8 mouse cellular contexts compared by ENCODE assay signal in the genomic region with DNA sequence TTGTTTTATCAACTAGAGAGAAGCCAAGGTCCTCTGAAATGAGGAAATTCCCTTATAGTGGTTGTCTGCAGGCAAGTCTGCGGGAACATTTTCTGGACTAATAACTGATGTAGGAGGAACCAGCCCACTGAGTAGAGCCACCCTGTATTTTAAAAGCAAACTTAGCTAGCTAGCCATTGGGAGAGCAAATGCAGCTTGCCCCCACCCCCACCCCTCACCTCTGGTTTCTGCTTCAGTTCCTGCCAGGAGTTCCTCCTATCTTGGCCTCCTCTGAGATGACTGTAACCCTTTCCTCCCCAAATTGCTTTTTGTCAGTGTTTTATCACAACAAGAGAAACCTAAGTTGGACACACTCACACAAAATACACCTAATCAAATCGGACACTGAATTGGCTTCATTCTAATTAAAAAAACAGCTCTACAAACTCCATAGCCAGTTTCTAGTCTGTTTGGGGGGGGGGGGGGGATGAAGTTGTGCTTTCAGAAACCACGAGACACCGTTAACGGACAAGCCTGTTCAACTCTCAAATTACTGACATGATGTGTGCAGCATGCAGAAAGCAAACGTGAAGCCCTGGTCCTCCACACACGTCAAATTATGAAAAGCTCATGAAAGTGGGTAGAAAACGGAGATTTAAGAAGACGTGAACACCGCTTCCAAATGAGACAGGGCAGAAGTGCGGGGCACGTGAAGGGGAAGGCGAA. TPM values are rescaled to one million over a fixed set of nuclear protein-coding genes. Genes with fewer than 3 reads are reported as not detected.
DNase-seq lines count a peak whose midpoint lies in the region; ATAC-seq and TF ChIP-seq lines count a peak whose summit lies in the region.

No protein-coding gene starts in this region.

- H3K36me3 ChIP-seq in kidney, embryonic 16.5 days (ENCODE audit: insufficient read depth, low read length), result peaks cover 16% of the 10 kb centered on the region
- H3K36me3 ChIP-seq in G1E (replicated peaks), result peaks cover 39% of the 10 kb centered on the region
- peaks cover 13% of the 10 kb centered on the region for H3K36me3 ChIP-seq in myocyte (ENCODE audit: control insufficient read depth, insufficient read depth)

- peaks cover 12% of the 10 kb centered on the region for H3K4me1 ChIP-seq in kidney, embryonic 16.5 days (ENCODE audit: insufficient read depth, low read length)
- peaks cover 37% of the 10 kb centered on the region for H3K4me1 ChIP-seq in G1E (ENCODE audit: insufficient read depth, low read depth, low read length)

- TF ChIP-seq POLR2A in myocyte (IDR thresholded peaks at IDR 0.05; ENCODE audit: insufficient read length, low read depth), result no peak

- H3K4me2 ChIP-seq in kidney, embryonic 16.5 days (replicated peaks; ENCODE audit: low read depth, low read length), result peak overlapping the region; percentile 89
- peak overlapping the region; percentile 80 for H3K4me2 ChIP-seq in myocyte (ENCODE audit: low read depth)

- TF ChIP-seq CTCF in G1E (IDR thresholded peaks at IDR 0.05; ENCODE audit: low read depth, low read length), result no peak

- H3ac ChIP-seq in myocyte (ENCODE audit: control insufficient read depth, insufficient read length), result no peak overlapping the region

- peak overlapping the region; percentile 98 for H3K9ac ChIP-seq in kidney, embryonic 16.5 days (replicated peaks; ENCODE audit: low read length)

- peaks cover 26% of the 10 kb centered on the region for H3K79me2 ChIP-seq in myocyte (ENCODE audit: control insufficient read depth, insufficient read depth)

- H3K4me3 ChIP-seq in kidney, embryonic 16.5 days (ENCODE audit: low read length), result peak overlapping the region; percentile 96
- H3K4me3 ChIP-seq in G1E (ENCODE audit: low read depth, low read length) (peak overlapping the region; percentile 86), myocyte (peak overlapping the region; percentile 58)

- no peaks in the 10 kb centered on the region for H3K27me3 ChIP-seq in kidney, embryonic 16.5 days (ENCODE audit: insufficient read depth, low read length)
- H3K27me3 ChIP-seq in G1E (ENCODE audit: insufficient read depth, low read length) (no peaks in the 10 kb centered on the region), myocyte (ENCODE audit: control insufficient read depth, insufficient read depth, insufficient read length) (no peaks in the 10 kb centered on the region)

- ATAC-seq in kidney, embryonic 16.5 days (ENCODE audit: low FRiP score, low TSS enrichment), result no peak
- peak; percentile 41; the same call in 1 of the 2 replicates for ATAC-seq in G1E (ENCODE audit: extremely low read depth, insufficient number of reproducible peaks, low FRiP score, poor library complexity, severe bottlenecking)

- H3K27ac ChIP-seq in kidney, embryonic 16.5 days (ENCODE audit: low read length), result no peak overlapping the region

- DNase-seq in kidney, postnatal 36 days, result no peak
- DNase-seq in G1E (ENCODE audit: low spot score), result peak; percentile 69
- peak; percentile 11 for DNase-seq in embryo, embryonic 11 days
- DNase-seq in induced T-regulatory cell, adult 2 months (ENCODE audit: low read depth), result peak; percentile 45
- DNase-seq in natural killer cell, adult 2 months (ENCODE audit: low spot score in 2 of 2), result no peak
- DNase-seq in frontal cortex, postnatal 36 days (ENCODE audit: low spot score in 2 of 2), result no peak

- WGBS in kidney, embryonic 16.5 days, result 6% methylated on average over 13 of the region's 13 CpGs

- no peaks in the 10 kb centered on the region for H3K9me3 ChIP-seq in kidney, embryonic 16.5 days (ENCODE audit: low read length)
- no peaks in the 10 kb centered on the region for H3K9me3 ChIP-seq in G1E (replicated peaks)

TF ChIP-seq in myocyte, 11 proteins besides CTCF, POLR2A, EP300 and RAD21:
- TF ChIP-seq TCF12 (IDR thresholded peaks at IDR 0.05; ENCODE audit: insufficient read depth, poor library complexity, severe bottlenecking), result no peak
- TF ChIP-seq REST (IDR thresholded peaks at IDR 0.05; ENCODE audit: insufficient read depth, insufficient read length), result no peak
- no peak for TF ChIP-seq CEBPB (IDR thresholded peaks at IDR 0.05; ENCODE audit: insufficient read depth, poor library complexity, severe bottlenecking)
- no peak for TF ChIP-seq TCF3 (IDR thresholded peaks at IDR 0.05; ENCODE audit: insufficient read length, low read depth)
- TF ChIP-seq MYOG (IDR thresholded peaks at IDR 0.05; ENCODE audit: control insufficient read depth in 1 of 3, insufficient read depth in 1 of 3, insufficient read length in 2 of 3, low read depth in 2 of 3), result no peak
- no peak for TF ChIP-seq SRF (IDR thresholded peaks at IDR 0.05; ENCODE audit: control insufficient read depth, insufficient read length, low read depth)
- no peak for TF ChIP-seq E2F4 (IDR thresholded peaks at IDR 0.05; ENCODE audit: insufficient read depth)
- TF ChIP-seq USF1 (IDR thresholded peaks at IDR 0.05; ENCODE audit: low read depth), result no peak
- TF ChIP-seq MAX (IDR thresholded peaks at IDR 0.05; ENCODE audit: low read depth), result no peak
- TF ChIP-seq POLR2AphosphoS2 (IDR thresholded peaks at IDR 0.05; ENCODE audit: insufficient read length, low read depth), result no peak
- no peak for TF ChIP-seq MYOD1 (IDR thresholded peaks at IDR 0.05; ENCODE audit: control insufficient read depth in 1 of 3, insufficient read length in 2 of 3, low read depth in 2 of 3)

RNA-seq across cellular contexts. Expression of a gene that starts 1.3 kb away (rescaled TPM):
- polyA plus RNA-seq in kidney, embryonic 16.5 days (2015; fragmentation: Nextera tagmentation; extraction: Ambion mirVana), result 5.1 and 6.5 TPM in 2 replicates
- total RNA-seq in G1E (2014; fragmentation: Nextera tagmentation), result 56.5 and 57.1 TPM in 2 replicates
- total RNA-seq in G1E (2017), result 22.4 and 29.4 TPM in 2 replicates
- polyA plus RNA-seq in G1E (2012), result 0.79 and 0.93 TPM in 2 replicates
- polyA plus RNA-seq in myocyte (2012; fragmentation: generic; extraction: Trizol), result 1.2 TPM

RNA-seq across cellular contexts. Expression of a gene that starts 1.7 kb away (rescaled TPM):
- 58.4 and 58.8 TPM in 2 replicates for polyA plus RNA-seq in kidney, embryonic 16.5 days (2015; fragmentation: Nextera tagmentation; extraction: Ambion mirVana)
- total RNA-seq in G1E (2014; fragmentation: Nextera tagmentation), result 133 and 142 TPM in 2 replicates
- total RNA-seq in G1E (2017), result 171 and 174 TPM in 2 replicates
- polyA plus RNA-seq in G1E (2012), result 4.7 TPM in 2 replicates
- polyA plus RNA-seq in myocyte (2012; fragmentation: generic; extraction: Trizol), result 17.0 TPM

RNA-seq across cellular contexts. Expression of a gene that starts 53.7 kb away (rescaled TPM):
- polyA plus RNA-seq in kidney, embryonic 16.5 days (2015; fragmentation: Nextera tagmentation; extraction: Ambion mirVana), result 0.69 and 0.91 TPM in 2 replicates
- total RNA-seq in G1E (2014; fragmentation: Nextera tagmentation), result 9.6 and 10.5 TPM in 2 replicates
- total RNA-seq in G1E (2017), result 9.0 and 9.5 TPM in 2 replicates
- 1.3 and 2.2 TPM in 2 replicates for polyA plus RNA-seq in G1E (2012)
- polyA plus RNA-seq in myocyte (2012; fragmentation: generic; extraction: Trizol), result 0.02 TPM

Comparison
In these comparisons a context has a peak if more than half of its experiments do, and no peak if none do; other contexts are left out.
1. DNase-seq: peak in G1E (single experiment), embryo, embryonic 11 days (single experiment) and induced T-regulatory cell, adult 2 months (single experiment); none in kidney, postnatal 36 days (0 of 2), natural killer cell, adult 2 months (0 of 2) and frontal cortex, postnatal 36 days (0 of 2).
2. Peak in every context shown above with its lines, with median percentiles within 50 percentile points of each other: H3K4me3 ChIP-seq.